Mouse (Mus musculus) neural tube, embryonic 12.5 days (tissue): ENCODE measurements around the gene F2r. TPM values are rescaled to one million over a fixed set of nuclear protein-coding genes. Genes with fewer than 3 reads are reported as not detected.

Experiments
- ATAC-seq: fragments of 200-750 bp; cut with Nextera tagmentation; 2 replicates; pipeline ENCODE4 v1.8.0; 2017; ENCODE audit warnings: low read depth, mild to moderate bottlenecking, moderate TSS enrichment, moderate library complexity; ENCODE audit not compliant: low FRiP score
- H3K27ac ChIP-seq: fragments of 300-500 bp; sonication (generic); 2 replicates; pipeline ENCODE4 v1.5.1; 2016
- H3K27me3 ChIP-seq: fragments of 300-500 bp; sonication (generic); replicated peaks from 2 replicates; pipeline ENCODE4 v1.6.1; 2016; ENCODE audit warnings: mild to moderate bottlenecking
- H3K36me3 ChIP-seq: fragments of 300-500 bp; sonication (generic); 2 replicates; pipeline ENCODE4 v1.6.1; 2016; ENCODE audit warnings: mild to moderate bottlenecking
- H3K4me1 ChIP-seq: fragments of 300-500 bp; sonication (generic); 2 replicates; pipeline ENCODE4 v1.6.1; 2016
- H3K4me2 ChIP-seq: fragments of 300-500 bp; sonication (generic); replicated peaks from 2 replicates; pipeline ENCODE4 v1.6.1; 2016; ENCODE audit warnings: mild to moderate bottlenecking
- H3K4me3 ChIP-seq: fragments of 300-500 bp; sonication (generic); 2 replicates; pipeline ENCODE4 v1.5.1; 2016
- H3K9ac ChIP-seq: fragments of 300-500 bp; sonication (generic); 2 replicates; pipeline ENCODE4 v1.6.1; 2016; ENCODE audit warnings: mild to moderate bottlenecking
- H3K9me3 ChIP-seq: fragments of 300-500 bp; sonication (generic); 2 replicates; pipeline ENCODE4 v1.6.1; 2016; ENCODE audit warnings: mild to moderate bottlenecking
- WGBS: fragments of 180-500 bp; shearing (Covaris S2); methylation state at CpG from one replicate; pipeline ENCODE4 v1.1.7; 2016; 5-methylcytosine and 5-hydroxymethylcytosine counted together
- polyA plus RNA-seq: library from polyadenylated mRNA; unstranded; fragments of >200 nt; fragmentation: Nextera tagmentation; extraction: Ambion mirVana; gene quantifications from 2 replicates; pipeline ENCODE4 v1.2.1, GENCODE M21; 2016

F2r gene
- polyA plus RNA-seq, 1 experiment from 2014 or later, result 118 TPM

DNA sequence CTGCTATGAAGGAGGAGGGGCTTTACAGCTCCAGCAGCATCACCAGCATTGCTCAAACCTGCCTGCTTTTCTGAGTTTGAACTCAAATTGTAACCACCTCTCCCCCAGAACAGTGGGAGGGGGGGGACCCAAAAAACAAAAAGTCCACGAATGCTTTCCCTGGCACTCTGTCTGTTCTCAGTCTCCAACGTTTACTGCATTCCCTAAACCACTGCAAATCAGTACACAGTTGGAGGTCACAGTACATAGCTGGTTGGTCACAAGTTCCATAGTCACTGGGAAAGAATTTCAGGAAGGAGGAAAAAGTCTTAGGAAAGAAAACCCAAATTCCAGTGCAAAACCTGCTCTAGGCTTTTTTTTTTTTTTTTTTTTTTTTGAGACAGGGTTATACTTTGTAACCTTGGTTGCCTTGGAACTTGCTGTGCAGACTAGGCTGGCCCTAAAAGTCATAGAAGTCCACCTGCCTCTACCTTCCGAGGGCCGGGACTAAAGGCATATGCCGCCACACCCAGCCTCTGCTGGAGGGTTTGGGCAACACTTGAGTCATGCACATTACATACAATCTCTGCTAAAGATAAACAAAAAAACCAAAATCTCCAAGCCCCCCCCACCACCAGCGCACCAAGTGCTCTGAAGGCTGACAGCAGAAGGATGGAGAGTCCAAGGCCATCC, 9.7 kb downstream of the F2r start:
- no peaks in the 10 kb centered on the region for H3K9me3 ChIP-seq
- no peak overlapping the region for H3K4me3 ChIP-seq
- WGBS, result 90% methylated on average over 6 of the region's 6 CpGs
- ATAC-seq, result no peak
- no peak overlapping the region for H3K9ac ChIP-seq
- H3K4me1 ChIP-seq, result no peaks in the 10 kb centered on the region; the same call in 1 of the 2 replicates
- no peaks in the 10 kb centered on the region for H3K27me3 ChIP-seq
- peaks cover 52% of the 10 kb centered on the region for H3K36me3 ChIP-seq
- H3K27ac ChIP-seq, result no peak overlapping the region
- H3K4me2 ChIP-seq, result no peak overlapping the region

DNA sequence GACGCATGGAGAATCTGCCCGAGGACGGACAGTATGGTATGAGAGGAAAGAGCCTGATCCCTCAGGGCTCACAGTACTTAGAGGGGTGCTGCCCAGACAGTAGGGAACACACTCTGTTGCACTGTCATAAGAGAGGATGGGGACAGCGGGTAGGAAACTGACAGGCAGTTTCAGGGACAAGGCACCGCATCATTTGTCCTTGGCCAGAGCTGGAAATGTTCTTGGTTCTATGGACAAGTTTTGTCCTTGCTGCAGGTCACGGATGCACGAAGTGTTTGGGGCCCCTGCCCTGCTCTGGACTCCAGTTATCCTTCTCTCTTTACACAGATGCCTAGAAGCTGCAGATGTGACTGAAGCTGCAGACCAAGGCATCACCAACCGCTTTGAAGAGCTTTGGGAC, 11.3 kb downstream of the F2r start:
- Histone ChIP-seq H3K4me1 (no peaks in the 10 kb centered on the region; the same call in 1 of the 2 replicates), H3K9ac (no peak overlapping the region), H3K27ac (no peak overlapping the region), H3K4me2 (no peak overlapping the region), H3K36me3 (peaks cover 64% of the 10 kb centered on the region), H3K9me3 (no peaks in the 10 kb centered on the region), H3K27me3 (no peaks in the 10 kb centered on the region), H3K4me3 (no peak overlapping the region)
- WGBS, result 97% methylated on average over 8 of the region's 8 CpGs
- ATAC-seq, result no peak

DNA sequence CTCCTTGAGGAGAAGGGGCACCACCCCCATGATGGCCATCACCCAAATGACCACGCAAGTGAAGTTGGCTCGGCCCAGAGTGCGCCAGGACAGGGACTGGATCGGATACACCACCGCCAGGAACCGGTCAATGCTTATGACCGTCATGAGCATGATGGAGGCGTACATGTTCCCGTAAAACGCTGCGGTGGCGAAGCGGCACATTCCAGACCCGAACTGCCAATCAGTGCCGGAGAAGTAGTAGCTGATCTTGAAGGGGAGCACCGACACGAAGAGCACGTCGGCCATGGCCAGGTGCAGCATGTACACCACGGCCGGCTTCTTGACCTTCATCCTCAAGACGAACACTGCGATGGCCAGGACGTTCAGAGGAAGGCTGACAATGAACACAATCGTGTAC, 14.0 kb downstream of the F2r start:
- ATAC-seq, result no peak
- WGBS, result 97% methylated on average over 25 of the region's 25 CpGs
- peaks cover 60% of the 10 kb centered on the region for H3K36me3 ChIP-seq

DNA sequence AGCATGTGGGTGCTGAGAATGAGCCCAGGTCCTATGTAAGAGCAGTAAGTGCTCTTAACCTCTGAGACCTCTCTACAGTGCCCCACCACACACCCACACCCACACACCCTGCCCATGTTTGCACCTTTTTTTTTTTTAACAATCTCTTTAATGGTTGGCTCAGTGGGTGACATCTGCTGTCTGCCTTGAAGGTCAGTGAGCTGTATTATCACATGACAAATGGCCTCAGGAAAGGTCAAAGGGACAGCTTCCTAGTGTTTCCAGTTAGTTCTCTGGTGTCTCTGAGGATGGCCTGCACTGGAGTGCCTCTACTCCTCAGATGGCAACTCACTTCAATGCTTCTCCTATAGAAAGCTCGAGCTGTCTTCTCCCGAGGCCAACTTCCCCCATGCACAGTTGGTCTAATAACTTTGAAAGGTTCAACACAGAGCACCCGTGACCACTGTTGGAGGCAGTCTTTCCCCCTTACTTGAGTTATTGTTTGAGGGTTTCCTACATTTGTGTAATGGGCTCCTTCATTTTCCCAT, 18.4 kb downstream of the F2r start:
- Histone ChIP-seq H3K4me2 (no peak overlapping the region), H3K4me3 (no peak overlapping the region), H3K36me3 (peaks cover 37% of the 10 kb centered on the region), H3K9ac (no peak overlapping the region), H3K4me1 (no peaks in the 10 kb centered on the region), H3K27ac (no peak overlapping the region), H3K9me3 (no peaks in the 10 kb centered on the region), H3K27me3 (no peaks in the 10 kb centered on the region)
- ATAC-seq, result no peak
- whole genome bisulfite sequencing, result 67% methylated on average over 3 of the region's 3 CpGs

More for the DNA sequence above, 14.0 kb downstream of the F2r start:
- Histone ChIP-seq H3K9ac (no peak overlapping the region), H3K27ac (no peak overlapping the region), H3K4me1 (no peaks in the 10 kb centered on the region), H3K4me3 (no peak overlapping the region), H3K27me3 (no peaks in the 10 kb centered on the region), H3K9me3 (no peaks in the 10 kb centered on the region), H3K4me2 (no peak overlapping the region)

DNA sequence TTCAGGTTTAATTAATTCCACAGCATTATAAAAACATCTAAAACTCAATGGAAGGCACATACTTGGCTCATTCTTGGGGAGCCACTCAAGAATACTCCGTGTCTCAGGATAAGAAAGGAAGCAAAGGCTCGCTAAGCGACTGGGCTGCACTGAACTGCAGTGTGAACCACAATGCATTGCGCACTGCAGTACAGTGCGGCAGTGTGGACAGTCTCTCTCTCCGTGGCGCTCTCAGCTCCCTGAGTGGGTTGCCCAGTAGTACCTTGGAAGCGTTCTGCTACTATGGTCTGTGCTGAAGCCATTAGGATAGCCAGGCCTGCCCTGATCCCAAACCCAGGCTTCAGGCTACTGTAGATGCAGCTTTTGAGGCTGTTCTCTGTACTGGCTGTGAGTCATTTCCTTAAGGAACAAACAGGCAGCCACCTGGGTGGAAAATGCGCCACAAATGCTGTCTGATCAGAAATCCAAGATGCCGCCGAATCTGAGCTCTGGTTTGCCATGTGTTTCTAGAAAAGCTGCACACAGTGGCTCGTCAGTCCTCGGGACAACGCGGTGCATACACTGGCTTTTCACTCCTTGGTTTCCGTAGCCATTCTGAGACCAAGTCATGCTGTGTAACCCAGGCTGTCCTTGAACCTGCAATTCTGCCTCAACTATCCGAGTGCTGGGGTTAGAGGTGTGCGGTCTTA, 19.9 kb downstream of the F2r start:
- no peak overlapping the region for H3K4me3 ChIP-seq
- no peak overlapping the region for H3K9ac ChIP-seq
- H3K36me3 ChIP-seq, result peaks cover 21% of the 10 kb centered on the region
- no peak overlapping the region for H3K27ac ChIP-seq
- 91% methylated on average over 18 of the region's 18 CpGs for WGBS
- no peak overlapping the region for H3K4me2 ChIP-seq
- ATAC-seq, result no peak
- no peaks in the 10 kb centered on the region for H3K9me3 ChIP-seq
- no peaks in the 10 kb centered on the region for H3K4me1 ChIP-seq
- no peaks in the 10 kb centered on the region for H3K27me3 ChIP-seq

DNA sequence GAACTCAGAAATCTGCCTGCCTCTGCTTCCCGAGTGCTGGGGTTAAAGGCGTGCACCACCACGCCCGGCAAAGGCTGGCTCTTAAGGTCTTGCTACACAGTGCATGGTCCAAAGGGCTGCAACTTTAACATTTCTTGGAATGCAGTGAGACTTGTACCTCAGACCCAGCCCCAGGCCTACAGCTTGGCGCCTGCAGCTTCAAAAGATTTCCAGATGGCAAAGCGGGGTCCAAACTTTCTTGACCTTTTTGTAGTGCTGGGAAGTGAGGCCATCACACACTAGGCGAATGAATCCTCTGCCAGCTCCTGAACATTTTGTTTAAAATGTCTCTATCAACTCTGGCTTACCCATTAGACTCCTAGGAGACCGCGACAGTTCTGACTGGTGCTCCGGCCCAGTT, 20.7 kb downstream of the F2r start:
- 93% methylated on average over 10 of the region's 10 CpGs for WGBS
- Histone ChIP-seq H3K4me3 (no peak overlapping the region), H3K9ac (no peak overlapping the region), H3K4me1 (no peaks in the 10 kb centered on the region), H3K4me2 (no peak overlapping the region), H3K27me3 (no peaks in the 10 kb centered on the region), H3K27ac (no peak overlapping the region), H3K9me3 (no peaks in the 10 kb centered on the region), H3K36me3 (peaks cover 13% of the 10 kb centered on the region)
- ATAC-seq, result no peak

DNA sequence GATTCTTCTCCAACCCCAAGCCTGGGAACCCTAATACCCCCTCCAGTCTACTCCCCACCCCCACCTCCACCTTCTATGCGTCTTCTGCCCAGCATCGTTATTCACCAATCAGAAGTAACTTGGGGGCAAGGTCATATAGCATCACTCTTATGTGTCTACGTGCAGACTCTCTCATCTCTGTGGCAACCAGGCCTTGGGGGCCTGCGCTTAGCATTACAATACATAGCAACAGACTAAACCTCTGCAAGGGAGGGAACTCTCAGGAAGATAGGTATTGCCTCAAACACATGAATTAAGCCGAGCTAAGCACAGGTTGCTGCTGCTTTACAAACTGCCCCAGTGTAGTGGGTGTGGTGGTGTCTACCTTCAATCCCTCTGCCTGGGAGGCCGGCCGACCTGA, 21.6 kb downstream of the F2r start:
- Histone ChIP-seq H3K4me2 (no peak overlapping the region), H3K36me3 (peaks cover 9% of the 10 kb centered on the region; the same call in 1 of the 2 replicates), H3K27me3 (no peaks in the 10 kb centered on the region), H3K9ac (no peak overlapping the region), H3K9me3 (no peaks in the 10 kb centered on the region), H3K4me3 (no peak overlapping the region), H3K4me1 (no peaks in the 10 kb centered on the region), H3K27ac (no peak overlapping the region)
- no peak for ATAC-seq
- WGBS, result 78% methylated on average over 7 of the region's 7 CpGs

DNA sequence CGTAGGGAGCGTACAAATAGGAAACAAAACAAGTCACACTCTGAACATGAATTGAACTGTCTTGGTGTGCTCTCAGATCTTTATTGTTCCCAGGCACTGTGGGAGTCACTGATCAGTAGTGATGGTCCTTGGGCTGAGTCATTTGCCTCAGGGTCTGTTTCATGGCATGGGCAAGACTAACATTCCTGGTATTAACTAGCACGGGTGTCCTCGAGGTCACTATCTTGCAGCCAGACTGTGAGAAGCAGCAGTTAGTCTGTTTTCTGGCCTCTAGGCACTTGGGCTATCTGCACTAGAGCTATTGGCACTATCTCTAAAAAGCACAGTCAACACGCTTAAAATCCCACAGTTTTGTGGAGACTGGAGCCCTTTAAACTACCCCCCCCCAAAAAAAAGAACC, 22.4 kb downstream of the F2r start:
- no peak overlapping the region for H3K9ac ChIP-seq
- 73% methylated on average over 5 of the region's 5 CpGs for WGBS
- H3K27ac ChIP-seq, result no peak overlapping the region
- H3K36me3 ChIP-seq, result peaks cover 2% of the 10 kb centered on the region; the same call in 1 of the 2 replicates
- H3K4me3 ChIP-seq, result no peak overlapping the region
- no peaks in the 10 kb centered on the region for H3K9me3 ChIP-seq
- H3K27me3 ChIP-seq, result no peaks in the 10 kb centered on the region
- no peak overlapping the region for H3K4me2 ChIP-seq
- no peak for ATAC-seq
- H3K4me1 ChIP-seq, result no peaks in the 10 kb centered on the region

DNA sequence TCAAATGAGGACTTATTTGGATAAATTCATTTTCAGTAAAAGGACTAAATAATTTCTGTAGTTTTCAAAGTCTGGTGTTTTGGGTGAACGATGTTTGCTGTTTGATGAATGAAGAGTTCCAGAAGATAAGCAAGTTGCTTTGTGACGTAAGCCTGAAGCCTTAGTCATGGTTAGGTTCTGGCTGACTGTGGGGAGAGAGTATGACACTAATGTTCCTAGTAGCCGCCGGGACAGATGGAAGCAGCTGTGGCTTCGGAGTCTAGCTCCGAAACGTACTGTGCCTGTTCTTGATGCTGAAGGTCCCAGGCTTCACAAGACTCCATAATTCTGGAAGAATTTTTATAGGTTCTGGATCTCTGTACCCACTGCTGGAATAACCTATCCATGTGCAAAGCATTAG, 22.9 kb downstream of the F2r start:
- H3K27me3 ChIP-seq, result no peaks in the 10 kb centered on the region

DNA sequence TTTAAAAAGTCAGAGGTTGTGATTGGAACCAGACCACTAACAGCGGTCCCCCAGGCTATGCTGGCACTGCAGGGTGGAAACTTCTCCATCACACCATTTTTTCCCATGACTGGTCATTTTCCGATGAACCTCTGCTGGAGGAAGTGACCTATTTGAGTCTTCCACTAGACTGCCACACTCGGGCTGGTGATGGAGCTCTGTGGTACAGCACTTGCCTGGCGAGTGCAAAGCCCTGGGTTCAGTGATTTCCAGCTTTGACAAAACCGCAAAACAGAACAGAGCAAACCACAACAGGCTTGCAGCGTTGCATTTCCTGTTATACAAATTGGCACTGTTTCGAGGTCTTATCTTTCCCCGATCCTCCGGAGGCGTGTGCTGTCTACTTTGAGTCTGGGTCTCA, 25.4 kb downstream of the F2r start:
- H3K27ac ChIP-seq, result no peak overlapping the region
- WGBS, result 87% methylated on average over 10 of the region's 10 CpGs
- H3K36me3 ChIP-seq, result no peaks in the 10 kb centered on the region
- H3K27me3 ChIP-seq, result no peaks in the 10 kb centered on the region
- H3K4me1 ChIP-seq, result no peaks in the 10 kb centered on the region
- no peak for ATAC-seq
- no peaks in the 10 kb centered on the region for H3K9me3 ChIP-seq
- no peak overlapping the region for H3K4me2 ChIP-seq
- no peak overlapping the region for H3K4me3 ChIP-seq
- H3K9ac ChIP-seq, result no peak overlapping the region

More for the DNA sequence above, 22.9 kb downstream of the F2r start:
- no peaks in the 10 kb centered on the region for H3K4me1 ChIP-seq
- H3K27ac ChIP-seq, result no peak overlapping the region
- no peak for ATAC-seq
- no peak overlapping the region for H3K4me3 ChIP-seq
- no peak overlapping the region for H3K9ac ChIP-seq
- H3K9me3 ChIP-seq, result no peaks in the 10 kb centered on the region
- WGBS, result 88% methylated on average over 7 of the region's 7 CpGs
- no peaks in the 10 kb centered on the region for H3K36me3 ChIP-seq
- no peak overlapping the region for H3K4me2 ChIP-seq

DNA sequence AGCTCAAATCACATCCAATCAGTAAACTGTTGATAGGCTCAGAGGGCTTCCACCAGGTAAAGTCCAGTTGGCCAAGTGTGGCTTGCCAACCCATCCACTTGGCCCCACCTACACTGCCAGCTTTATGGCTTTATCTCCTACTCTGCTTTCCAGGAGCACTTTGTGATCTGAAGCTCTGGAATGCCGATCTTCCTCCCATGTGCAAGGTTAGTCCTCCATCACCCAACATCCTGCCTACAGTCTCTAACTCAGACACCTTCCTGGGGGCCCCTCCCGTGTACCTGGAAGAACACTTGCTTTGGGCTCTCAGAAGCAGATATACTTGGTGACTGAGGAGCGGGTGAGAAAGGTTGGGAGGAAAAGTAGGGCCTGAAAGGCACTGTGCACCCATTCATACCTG, 26.7 kb downstream of the F2r start:
- H3K4me1 ChIP-seq, result no peaks in the 10 kb centered on the region
- no peak overlapping the region for H3K9ac ChIP-seq
- no peak for ATAC-seq
- no peaks in the 10 kb centered on the region for H3K36me3 ChIP-seq
- H3K27ac ChIP-seq, result no peak overlapping the region
- H3K27me3 ChIP-seq, result no peaks in the 10 kb centered on the region
- no peak overlapping the region for H3K4me3 ChIP-seq
- 90% methylated on average over 3 of the region's 3 CpGs for WGBS
- H3K9me3 ChIP-seq, result no peaks in the 10 kb centered on the region
- no peak overlapping the region for H3K4me2 ChIP-seq

DNA sequence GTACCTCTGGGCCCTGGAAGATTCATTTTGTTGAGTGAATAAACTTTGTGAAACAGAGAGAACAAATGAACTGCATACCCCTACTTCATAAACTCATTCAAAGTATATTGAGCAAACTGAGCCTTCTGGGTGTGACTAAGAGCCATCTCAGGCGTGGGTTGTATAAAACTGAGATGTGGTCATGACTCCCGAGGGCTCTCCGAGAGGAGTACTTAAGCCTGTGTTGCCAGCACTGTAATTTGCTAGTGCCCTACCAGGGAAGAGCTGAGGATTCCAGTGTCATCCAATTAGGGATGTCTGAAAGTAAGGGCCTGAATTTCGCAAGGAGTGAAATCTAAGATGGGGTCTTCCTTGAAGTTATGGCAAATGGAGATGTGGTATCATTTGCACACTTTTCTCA, 30.7 kb downstream of the F2r start:
- no peaks in the 10 kb centered on the region for H3K4me1 ChIP-seq
- H3K27me3 ChIP-seq, result no peaks in the 10 kb centered on the region
- no peaks in the 10 kb centered on the region for H3K36me3 ChIP-seq
- H3K4me2 ChIP-seq, result no peak overlapping the region
- H3K9me3 ChIP-seq, result no peaks in the 10 kb centered on the region
- 85% methylated on average over 4 of the region's 4 CpGs for WGBS
- H3K9ac ChIP-seq, result no peak overlapping the region
- H3K4me3 ChIP-seq, result no peak overlapping the region
- ATAC-seq, result no peak
- H3K27ac ChIP-seq, result no peak overlapping the region

DNA sequence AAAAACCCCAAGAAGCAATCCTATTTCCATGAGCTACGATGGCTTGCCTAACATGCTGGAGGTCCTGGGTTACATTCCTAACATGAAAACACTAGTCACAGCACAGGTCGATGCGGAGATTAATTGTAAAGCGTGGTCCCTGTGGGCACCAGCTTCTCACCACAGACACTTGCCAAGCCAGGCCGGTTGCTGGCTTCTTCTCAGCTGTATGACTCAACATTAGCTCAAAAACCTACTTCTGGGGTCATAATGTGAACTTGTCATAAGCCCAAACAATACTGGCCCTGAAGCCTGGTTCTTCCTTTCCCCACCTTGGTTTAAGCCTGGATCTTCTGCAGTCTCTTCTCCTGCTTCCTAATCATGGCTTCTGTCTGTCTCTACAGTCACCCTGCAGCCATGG, 33.4 kb downstream of the F2r start:
- no peak overlapping the region for H3K27ac ChIP-seq
- no peaks in the 10 kb centered on the region for H3K4me1 ChIP-seq
- no peaks in the 10 kb centered on the region for H3K27me3 ChIP-seq
- no peak for ATAC-seq
- H3K4me2 ChIP-seq, result no peak overlapping the region
- H3K9me3 ChIP-seq, result no peaks in the 10 kb centered on the region
- no peaks in the 10 kb centered on the region for H3K36me3 ChIP-seq
- H3K4me3 ChIP-seq, result no peak overlapping the region
- no peak overlapping the region for H3K9ac ChIP-seq
- 94% methylated on average over 5 of the region's 5 CpGs for WGBS
